Mouse (Mus musculus): ENCODE results near the gene Cfap45. TPM values are rescaled to one million over a fixed set of nuclear protein-coding genes. Genes with fewer than 3 reads are reported as not detected.

Cfap45 gene
- polyA plus RNA-seq, 1 experiment from 2014 or later = 4.8 TPM

- Histone ChIP-seq H3K4me3 (ENCODE audit: low read depth, low read length) (no peak overlapping the region), H3K36me3 (ENCODE audit: control insufficient read depth, insufficient read depth, low read length) (no peaks in the 10 kb centered on the region), H3K9me3 (ENCODE audit: control insufficient read depth, low read length) (no peaks in the 10 kb centered on the region), H3K27me3 (ENCODE audit: control insufficient read depth, insufficient read depth, low read length) (no peaks in the 10 kb centered on the region; the same call in 1 of the 2 replicates), H3K4me1 (replicated peaks; ENCODE audit: control insufficient read depth, insufficient read depth, low read length) (no peaks in the 10 kb centered on the region; the same call in 1 of the 2 replicates), H3K9ac (ENCODE audit: low read depth, low read length) (no peak overlapping the region), H3K27ac (ENCODE audit: low read depth, low read length) (no peak overlapping the region), H3K4me2 (replicated peaks; ENCODE audit: low read depth, low read length) (no peak overlapping the region)
- 49% methylated on average over 2 of the region's 2 CpGs for WGBS
- no peak for DNase-seq (ENCODE audit: low spot score)
- ATAC-seq (ENCODE audit: low FRiP score) = no peak
These were observed 12.4 kb upstream of the Cfap45 start for GRCm38 (mm10) chr1:172508172-172508571.

- Histone ChIP-seq H3K4me3 (ENCODE audit: low read depth, low read length) (no peak overlapping the region), H3K27ac (ENCODE audit: low read depth, low read length) (no peak overlapping the region), H3K4me2 (replicated peaks; ENCODE audit: low read depth, low read length) (no peak overlapping the region), H3K9me3 (ENCODE audit: control insufficient read depth, low read length) (no peaks in the 10 kb centered on the region), H3K36me3 (ENCODE audit: control insufficient read depth, insufficient read depth, low read length) (no peaks in the 10 kb centered on the region), H3K27me3 (ENCODE audit: control insufficient read depth, insufficient read depth, low read length) (no peaks in the 10 kb centered on the region), H3K9ac (ENCODE audit: low read depth, low read length) (no peak overlapping the region), H3K4me1 (replicated peaks; ENCODE audit: control insufficient read depth, insufficient read depth, low read length) (no peaks in the 10 kb centered on the region)
- DNase-seq (ENCODE audit: low spot score) (no peak), ATAC-seq (ENCODE audit: low FRiP score) (no peak)
- WGBS = 74% methylated on average over 5 of the region's 5 CpGs
These were observed 11.4 kb upstream of the Cfap45 start for GRCm38 (mm10) chr1:172509235-172509634.

- H3K4me1 ChIP-seq (replicated peaks; ENCODE audit: control insufficient read depth, insufficient read depth, low read length) = no peaks in the 10 kb centered on the region
- no peaks in the 10 kb centered on the region for H3K9me3 ChIP-seq (ENCODE audit: control insufficient read depth, low read length)
- no peaks in the 10 kb centered on the region for H3K36me3 ChIP-seq (ENCODE audit: control insufficient read depth, insufficient read depth, low read length)
- H3K9ac ChIP-seq (ENCODE audit: low read depth, low read length) = no peak overlapping the region
- H3K27ac ChIP-seq (ENCODE audit: low read depth, low read length) = no peak overlapping the region
- ATAC-seq (ENCODE audit: low FRiP score) (no peak), DNase-seq (ENCODE audit: low spot score) (no peak)
- no peaks in the 10 kb centered on the region for H3K27me3 ChIP-seq (ENCODE audit: control insufficient read depth, insufficient read depth, low read length)
- WGBS = 51% methylated on average over 8 of the region's 8 CpGs
- no peak overlapping the region for H3K4me3 ChIP-seq (ENCODE audit: low read depth, low read length)
- no peak overlapping the region for H3K4me2 ChIP-seq (replicated peaks; ENCODE audit: low read depth, low read length)
These were observed 10.6 kb upstream of the Cfap45 start for GRCm38 (mm10) chr1:172509983-172510382.

- Histone ChIP-seq H3K27ac (ENCODE audit: low read depth, low read length) (no peak overlapping the region), H3K9ac (ENCODE audit: low read depth, low read length) (no peak overlapping the region), H3K27me3 (ENCODE audit: control insufficient read depth, insufficient read depth, low read length) (no peaks in the 10 kb centered on the region), H3K4me2 (replicated peaks; ENCODE audit: low read depth, low read length) (no peak overlapping the region), H3K36me3 (ENCODE audit: control insufficient read depth, insufficient read depth, low read length) (no peaks in the 10 kb centered on the region), H3K4me3 (ENCODE audit: low read depth, low read length) (no peak overlapping the region), H3K9me3 (ENCODE audit: control insufficient read depth, low read length) (no peaks in the 10 kb centered on the region), H3K4me1 (replicated peaks; ENCODE audit: control insufficient read depth, insufficient read depth, low read length) (no peaks in the 10 kb centered on the region)
- DNase-seq (ENCODE audit: low spot score) (no peak), ATAC-seq (ENCODE audit: low FRiP score) (peak; percentile 36; the same call in 1 of the 2 replicates)
- WGBS = 24% methylated on average over 13 of the region's 13 CpGs
These were observed 10.1 kb upstream of the Cfap45 start for GRCm38 (mm10) chr1:172510421-172510972.

GRCm38 (mm10) chr1:172512962-172513361 is 7.6 kb upstream of the Cfap45 start:
- WGBS = 27% methylated on average over 13 of the region's 13 CpGs
- ATAC-seq (ENCODE audit: low FRiP score) (no peak), DNase-seq (ENCODE audit: low spot score) (peak; percentile 27)
- Histone ChIP-seq H3K27me3 (ENCODE audit: control insufficient read depth, insufficient read depth, low read length) (no peaks in the 10 kb centered on the region), H3K9me3 (ENCODE audit: control insufficient read depth, low read length) (no peaks in the 10 kb centered on the region), H3K4me1 (replicated peaks; ENCODE audit: control insufficient read depth, insufficient read depth, low read length) (no peaks in the 10 kb centered on the region), H3K36me3 (ENCODE audit: control insufficient read depth, insufficient read depth, low read length) (no peaks in the 10 kb centered on the region), H3K27ac (ENCODE audit: low read depth, low read length) (no peak overlapping the region), H3K9ac (ENCODE audit: low read depth, low read length) (no peak overlapping the region), H3K4me3 (ENCODE audit: low read depth, low read length) (no peak overlapping the region), H3K4me2 (replicated peaks; ENCODE audit: low read depth, low read length) (no peak overlapping the region; the same call in 1 of the 2 replicates)

GRCm38 (mm10) chr1:172513525-172514212 is 6.9 kb upstream of the Cfap45 start:
- H3K27me3 ChIP-seq (ENCODE audit: control insufficient read depth, insufficient read depth, low read length) = no peaks in the 10 kb centered on the region
- H3K9me3 ChIP-seq (ENCODE audit: control insufficient read depth, low read length) = no peaks in the 10 kb centered on the region
- no peaks in the 10 kb centered on the region for H3K36me3 ChIP-seq (ENCODE audit: control insufficient read depth, insufficient read depth, low read length)
- no peak overlapping the region for H3K4me2 ChIP-seq (replicated peaks; ENCODE audit: low read depth, low read length)
- H3K27ac ChIP-seq (ENCODE audit: low read depth, low read length) = no peak overlapping the region
- no peak overlapping the region for H3K4me3 ChIP-seq (ENCODE audit: low read depth, low read length)
- no peak for DNase-seq (ENCODE audit: low spot score)
- H3K9ac ChIP-seq (ENCODE audit: low read depth, low read length) = no peak overlapping the region
- H3K4me1 ChIP-seq (replicated peaks; ENCODE audit: control insufficient read depth, insufficient read depth, low read length) = no peaks in the 10 kb centered on the region
- 82% methylated on average over 17 of the region's 17 CpGs for WGBS
- ATAC-seq (ENCODE audit: low FRiP score) = no peak

- Histone ChIP-seq H3K4me1 (replicated peaks; ENCODE audit: control insufficient read depth, insufficient read depth, low read length) (no peaks in the 10 kb centered on the region), H3K36me3 (ENCODE audit: control insufficient read depth, insufficient read depth, low read length) (no peaks in the 10 kb centered on the region), H3K9me3 (ENCODE audit: control insufficient read depth, low read length) (no peaks in the 10 kb centered on the region), H3K4me3 (ENCODE audit: low read depth, low read length) (no peak overlapping the region), H3K4me2 (replicated peaks; ENCODE audit: low read depth, low read length) (no peak overlapping the region), H3K27me3 (ENCODE audit: control insufficient read depth, insufficient read depth, low read length) (no peaks in the 10 kb centered on the region), H3K27ac (ENCODE audit: low read depth, low read length) (no peak overlapping the region), H3K9ac (ENCODE audit: low read depth, low read length) (no peak overlapping the region)
- DNase-seq (ENCODE audit: low spot score) = no peak
- WGBS = 71% methylated on average over 4 of the region's 4 CpGs
- no peak for ATAC-seq (ENCODE audit: low FRiP score)
These were observed 6.4 kb upstream of the Cfap45 start for GRCm38 (mm10) chr1:172514213-172514529.

GRCm38 (mm10) chr1:172514551-172515268 is 5.9 kb upstream of the Cfap45 start:
- Histone ChIP-seq H3K9ac (ENCODE audit: low read depth, low read length) (no peak overlapping the region), H3K4me2 (replicated peaks; ENCODE audit: low read depth, low read length) (no peak overlapping the region), H3K36me3 (ENCODE audit: control insufficient read depth, insufficient read depth, low read length) (no peaks in the 10 kb centered on the region), H3K4me1 (replicated peaks; ENCODE audit: control insufficient read depth, insufficient read depth, low read length) (no peaks in the 10 kb centered on the region), H3K9me3 (ENCODE audit: control insufficient read depth, low read length) (no peaks in the 10 kb centered on the region), H3K27ac (ENCODE audit: low read depth, low read length) (no peak overlapping the region), H3K27me3 (ENCODE audit: control insufficient read depth, insufficient read depth, low read length) (no peaks in the 10 kb centered on the region), H3K4me3 (ENCODE audit: low read depth, low read length) (no peak overlapping the region)
- ATAC-seq (ENCODE audit: low FRiP score) (no peak), DNase-seq (ENCODE audit: low spot score) (no peak)
- 81% methylated on average over 7 of the region's 7 CpGs for WGBS

GRCm38 (mm10) chr1:172515396-172515795 is 5.2 kb upstream of the Cfap45 start:
- Histone ChIP-seq H3K9ac (ENCODE audit: low read depth, low read length) (no peak overlapping the region), H3K36me3 (ENCODE audit: control insufficient read depth, insufficient read depth, low read length) (no peaks in the 10 kb centered on the region), H3K9me3 (ENCODE audit: control insufficient read depth, low read length) (no peaks in the 10 kb centered on the region), H3K27me3 (ENCODE audit: control insufficient read depth, insufficient read depth, low read length) (no peaks in the 10 kb centered on the region), H3K4me3 (ENCODE audit: low read depth, low read length) (no peak overlapping the region), H3K4me2 (replicated peaks; ENCODE audit: low read depth, low read length) (no peak overlapping the region), H3K27ac (ENCODE audit: low read depth, low read length) (no peak overlapping the region), H3K4me1 (replicated peaks; ENCODE audit: control insufficient read depth, insufficient read depth, low read length) (no peaks in the 10 kb centered on the region)
- 81% methylated on average over 1 of the region's 1 CpGs for WGBS
- ATAC-seq (ENCODE audit: low FRiP score) (no peak), DNase-seq (ENCODE audit: low spot score) (no peak)
